Mouse (Mus musculus) spleen, adult 2 months (tissue): ENCODE measurements around the gene Nsl1. TPM values are rescaled to one million over a fixed set of nuclear protein-coding genes. Genes with fewer than 3 reads are reported as not detected.
A peak's percentile ranks its signal among the peaks of the same experiment; 100 is the strongest.

Experiments
- DNase-seq, 2 experiments: peaks; one replicate each; pipeline versions ENCODE4 v3.0.0 to v3.0.0-alpha.2; 2012 to 2021; ENCODE audit warnings: low spot score in 2 of 2, low read depth in 1 of 2
- H3K27ac ChIP-seq: fragments of 200-500 bp; 2 replicates; pipeline ENCODE4 v1.5.1; 2012; ENCODE audit warnings: low read length, inconsistent platforms; ENCODE audit not compliant: insufficient read depth
- H3K27me3 ChIP-seq: fragments of 200-500 bp; 2 replicates; pipeline ENCODE4 v1.6.1; 2012; ENCODE audit warnings: mild to moderate bottlenecking, moderate library complexity, low read length, inconsistent platforms; ENCODE audit not compliant: control insufficient read depth, insufficient read depth
- H3K36me3 ChIP-seq: fragments of 200-500 bp; 2 replicates; pipeline ENCODE4 v1.6.1; 2012; ENCODE audit warnings: mild to moderate bottlenecking, low read length, inconsistent platforms; ENCODE audit not compliant: control insufficient read depth, insufficient read depth
- H3K4me1 ChIP-seq: fragments of 200-500 bp; 2 replicates; pipeline ENCODE4 v1.6.1; 2011; ENCODE audit warnings: inconsistent platforms; ENCODE audit not compliant: control insufficient read depth, insufficient read depth, insufficient read length
- H3K4me3 ChIP-seq: fragments of 200-500 bp; 2 replicates; pipeline ENCODE4 v1.5.1; 2011; ENCODE audit warnings: mild to moderate bottlenecking, inconsistent platforms; ENCODE audit not compliant: insufficient read depth, insufficient read length; ENCODE audit errors: extremely low read depth
- CTCF ChIP-seq: fragments of 200-500 bp; IDR thresholded peaks from 2 replicates; pipeline ENCODE4 v1.5.1; 2011; ENCODE audit warnings: mild to moderate bottlenecking, inconsistent platforms; ENCODE audit not compliant: insufficient read depth, insufficient read length, insufficient replicate concordance; ENCODE audit errors: extremely low read depth
- POLR2A ChIP-seq: fragments of 200-500 bp; IDR thresholded peaks from 2 replicates; pipeline ENCODE4 v1.6.1; 2011; ENCODE audit warnings: low read depth, low read length, inconsistent platforms
- WGBS: fragments of 180-500 bp; shearing (Covaris S2); methylation state at CpG from one replicate; pipeline ENCODE4 v1.1.7; 2018; 5-methylcytosine and 5-hydroxymethylcytosine counted together
- polyA plus RNA-seq: library from polyadenylated mRNA; depleted of rRNA; stranded (reverse); fragments of >200 nt; gene quantifications from 2 replicates; pipeline ENCODE4 v1.2.3, GENCODE M21; 2012

The Nsl1 gene
- polyA plus RNA-seq, 1 experiment: 1.4 TPM

- H3K36me3 ChIP-seq: 0 out of 2 replicates have a peak, but pooled peaks cover under 1% of the 10 kb centered on the region
- H3K27me3 ChIP-seq: no peaks in the 10 kb centered on the region
- H3K4me3 ChIP-seq: no peak overlapping the region
Observed at GRCm38 (mm10) chr1:191075199-191075883, 12.5 kb downstream of the Nsl1 start.

GRCm38 (mm10) chr1:191083230-191083629 is 20.4 kb downstream of the Nsl1 start:
- no peak overlapping the region for H3K4me3 ChIP-seq
- H3K36me3 ChIP-seq: peaks cover 3% of the 10 kb centered on the region; the same call in 1 of the 2 replicates
- no peaks in the 10 kb centered on the region for H3K27me3 ChIP-seq
- no peak for DNase-seq
- no peak overlapping the region for H3K27ac ChIP-seq
- WGBS: 92% methylated on average over 8 of the region's 8 CpGs
- TF ChIP-seq POLR2A (no peak), CTCF (no peak)
- peaks cover 3% of the 10 kb centered on the region; the same call in 1 of the 2 replicates for H3K4me1 ChIP-seq

More at GRCm38 (mm10) chr1:191075199-191075883, 12.5 kb downstream of the Nsl1 start:
- TF ChIP-seq CTCF (peak; percentile 44; the same call in 1 of the 2 replicates), POLR2A (no peak)
- DNase-seq: no peak
- peak overlapping the region; percentile 26; the same call in 1 of the 2 replicates for H3K27ac ChIP-seq
- H3K4me1 ChIP-seq: peaks cover 14% of the 10 kb centered on the region; the same call in 1 of the 2 replicates
- WGBS: 62% methylated on average over 10 of the region's 10 CpGs

- TF ChIP-seq POLR2A (no peak), CTCF (peak; percentile 25; the same call in 1 of the 2 replicates)
- H3K27me3 ChIP-seq: no peaks in the 10 kb centered on the region
- H3K27ac ChIP-seq: peak overlapping the region; percentile 31
- no peak overlapping the region for H3K4me3 ChIP-seq
- peak; percentile 18 to 46 for DNase-seq
- peaks cover 3% of the 10 kb centered on the region; the same call in 1 of the 2 replicates for H3K36me3 ChIP-seq
- H3K4me1 ChIP-seq: peaks cover 3% of the 10 kb centered on the region; the same call in 1 of the 2 replicates
- 67% methylated on average over 5 of the region's 5 CpGs for WGBS
Observed at GRCm38 (mm10) chr1:191084951-191085559, 22.2 kb downstream of the Nsl1 start.

GRCm38 (mm10) chr1:191085597-191085996 is 22.8 kb downstream of the Nsl1 start:
- Histone ChIP-seq H3K4me1 (peaks cover 3% of the 10 kb centered on the region; the same call in 1 of the 2 replicates), H3K27ac (peak overlapping the region; percentile 43), H3K36me3 (peaks cover 2% of the 10 kb centered on the region; the same call in 1 of the 2 replicates), H3K27me3 (no peaks in the 10 kb centered on the region), H3K4me3 (no peak overlapping the region)
- WGBS: 26% methylated on average over 12 of the region's 12 CpGs
- TF ChIP-seq CTCF: no peak
- TF ChIP-seq POLR2A: no peak
- peak; percentile 11 to 21 for DNase-seq

GRCm38 (mm10) chr1:191086304-191086878 is 23.6 kb downstream of the Nsl1 start:
- TF ChIP-seq POLR2A (no peak), CTCF (no peak)
- no peak for DNase-seq
- Histone ChIP-seq H3K4me3 (no peak overlapping the region), H3K4me1 (peaks cover 3% of the 10 kb centered on the region; the same call in 1 of the 2 replicates), H3K27ac (peak overlapping the region; percentile 43; the same call in 1 of the 2 replicates), H3K27me3 (no peaks in the 10 kb centered on the region), H3K36me3 (peaks cover 2% of the 10 kb centered on the region; the same call in 1 of the 2 replicates)
- 49% methylated on average over 7 of the region's 7 CpGs for WGBS

GRCm38 (mm10) chr1:191086960-191087359 is 24.1 kb downstream of the Nsl1 start:
- Histone ChIP-seq H3K36me3 (peaks cover 2% of the 10 kb centered on the region; the same call in 1 of the 2 replicates), H3K27me3 (no peaks in the 10 kb centered on the region), H3K4me1 (peaks cover 3% of the 10 kb centered on the region; the same call in 1 of the 2 replicates), H3K4me3 (no peak overlapping the region), H3K27ac (0 out of 2 replicates have a peak overlapping the region, but pooled peaks have one; percentile 5)
- no peak for DNase-seq
- 74% methylated on average over 8 of the region's 8 CpGs for WGBS
- no peak for TF ChIP-seq CTCF
- TF ChIP-seq POLR2A: no peak
